Mouse (Mus musculus) ES-Bruce4 (cell line): ENCODE measurements around the gene Scml4.

Experiments used
- EP300 ChIP-seq: IDR thresholded peaks from 2 replicates; pipeline ENCODE4 v1.6.1; 2011; ENCODE audit warnings: low read depth, low read length; ENCODE audit not compliant: insufficient read depth
- POLR2A ChIP-seq: IDR thresholded peaks from one replicate; pipeline ENCODE4 v1.8.1; 2011; ENCODE audit warnings: low read length; ENCODE audit not compliant: insufficient read depth

- TF ChIP-seq POLR2A (no peak), EP300 (no peak)
Measured at GRCm38 (mm10) chr10:42984886-42985285, 124.7 kb downstream of the Scml4 start.
